Mouse (Mus musculus) olfactory bulb, adult 2 months (tissue): ENCODE data around the gene Slc25a22.

Source experiments
- CTCF ChIP-seq: fragments of 200-500 bp; IDR thresholded peaks from 2 replicates; pipeline ENCODE4 v1.5.1; 2012; ENCODE audit warnings: low read depth, mild to moderate bottlenecking, low read length, moderate library complexity; ENCODE audit not compliant: insufficient read depth
- POLR2A ChIP-seq: fragments of 200-500 bp; IDR thresholded peaks from 2 replicates; pipeline ENCODE4 v1.6.1; 2012; ENCODE audit warnings: mild to moderate bottlenecking, low read depth, low read length, moderate library complexity; ENCODE audit not compliant: insufficient read depth

DNA sequence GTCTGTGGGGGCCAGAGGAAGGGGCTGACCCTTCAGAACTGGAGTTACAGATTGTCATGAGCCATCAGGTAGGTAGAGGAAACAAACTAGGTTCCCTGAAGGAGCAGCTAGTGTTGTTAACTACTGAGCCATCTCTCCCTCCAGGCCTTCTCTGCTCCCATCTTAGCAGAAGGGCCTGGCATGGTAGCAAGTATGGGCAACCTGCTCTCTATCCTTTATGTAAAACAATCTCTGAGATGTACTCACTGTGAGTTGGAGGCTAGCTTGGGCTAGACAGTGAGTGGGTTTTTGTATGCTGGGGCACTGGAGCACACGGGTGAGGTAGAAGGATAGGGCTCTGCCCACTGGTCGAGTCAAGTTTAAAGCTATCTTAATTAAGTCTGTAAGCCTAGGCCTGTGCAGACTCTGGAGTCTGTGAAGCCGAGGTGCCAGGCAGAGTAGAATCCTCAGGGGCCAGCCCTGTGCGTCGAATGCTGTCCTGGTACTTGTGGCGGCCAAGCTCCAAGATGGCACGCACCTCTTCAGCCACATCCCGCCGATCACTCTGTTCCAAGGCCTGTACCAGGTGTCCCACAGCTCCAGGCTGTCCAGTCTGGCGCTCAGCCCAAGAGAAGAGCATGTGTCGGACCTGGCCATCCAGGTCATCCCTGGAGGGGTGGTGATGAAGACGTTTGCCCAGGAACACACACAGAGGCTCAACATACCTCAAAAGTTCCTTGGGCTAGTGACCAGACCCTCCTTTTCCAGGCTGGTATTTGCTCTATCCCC is 693 bp upstream of the Slc25a22 start:
- TF ChIP-seq CTCF (no peak), POLR2A (no peak)
